Mouse (Mus musculus) limb, embryonic 13.5 days (tissue): ENCODE results near the gene Lemd1. TPM values are rescaled to one million over a fixed set of nuclear protein-coding genes. Genes with fewer than 3 reads are reported as not detected.

Source experiments
- ATAC-seq: fragments of 200-750 bp; cut with Nextera tagmentation; 2 replicates; pipeline ENCODE4 v1.8.0; 2017; ENCODE audit warnings: low read depth, moderate number of reproducible peaks, moderate TSS enrichment; ENCODE audit not compliant: low FRiP score
- H3K27ac ChIP-seq: fragments of 300-500 bp; sonication (generic); 2 replicates; pipeline ENCODE4 v1.5.1; 2015; ENCODE audit warnings: inconsistent platforms, mild to moderate bottlenecking, moderate library complexity
- H3K27me3 ChIP-seq: fragments of 300-500 bp; sonication (generic); 2 replicates; pipeline ENCODE4 v1.6.1; 2015; ENCODE audit warnings: mild to moderate bottlenecking, inconsistent platforms
- H3K36me3 ChIP-seq: fragments of 300-500 bp; sonication (generic); 2 replicates; pipeline ENCODE4 v1.6.1; 2015; ENCODE audit warnings: inconsistent platforms, mild to moderate bottlenecking, moderate library complexity
- H3K4me1 ChIP-seq: fragments of 300-500 bp; sonication (generic); 2 replicates; pipeline ENCODE4 v1.6.1; 2015; ENCODE audit warnings: inconsistent platforms
- H3K4me2 ChIP-seq: fragments of 300-500 bp; sonication (generic); replicated peaks from 2 replicates; pipeline ENCODE4 v1.6.1; 2015; ENCODE audit warnings: inconsistent platforms, mild to moderate bottlenecking, moderate library complexity
- H3K4me3 ChIP-seq: fragments of 300-500 bp; sonication (generic); 2 replicates; pipeline ENCODE4 v1.5.1; 2015; ENCODE audit warnings: moderate library complexity, mild to moderate bottlenecking, inconsistent platforms
- H3K9ac ChIP-seq: fragments of 300-500 bp; sonication (generic); 2 replicates; pipeline ENCODE4 v1.6.1; 2015; ENCODE audit warnings: mild to moderate bottlenecking, inconsistent platforms
- H3K9me3 ChIP-seq: fragments of 300-500 bp; sonication (generic); 2 replicates; pipeline ENCODE4 v1.6.1; 2016; ENCODE audit warnings: inconsistent platforms
- WGBS: fragments of 180-500 bp; shearing (Covaris S2); methylation state at CpG from one replicate; pipeline ENCODE4 v1.1.7; 2015; 5-methylcytosine and 5-hydroxymethylcytosine counted together
- microRNA counts: library from miRNA; unstranded; fragments of <30 nt; microRNA quantifications from one replicate; lab custom pipeline; 2016
- microRNA-seq: library from miRNA; unstranded; fragments of <30 nt; microRNA quantifications from one replicate; pipeline ENCODE4, GENCODE M21; 2016
- polyA plus RNA-seq: library from polyadenylated mRNA; unstranded; fragments of >200 nt; fragmentation: Nextera tagmentation; extraction: Ambion mirVana; gene quantifications from 2 replicates; pipeline ENCODE4 v1.2.1, GENCODE M21; 2015

The Lemd1 gene
- polyA plus RNA-seq, 1 experiment from 2014 or later = 0.69 TPM

- Histone ChIP-seq H3K4me1 (peaks cover 12% of the 10 kb centered on the region), H3K4me2 (no peak overlapping the region), H3K36me3 (no peaks in the 10 kb centered on the region), H3K27ac (no peak overlapping the region), H3K27me3 (peaks cover 86% of the 10 kb centered on the region), H3K9me3 (no peaks in the 10 kb centered on the region), H3K4me3 (no peak overlapping the region), H3K9ac (no peak overlapping the region)
- ATAC-seq = no peak
- WGBS = 93% methylated on average over 5 of the region's 5 CpGs
Measured at GRCm38 (mm10) chr1:132301242-132301641, 110.0 kb downstream of the Lemd1 start.

- Histone ChIP-seq H3K36me3 (no peaks in the 10 kb centered on the region), H3K27ac (no peak overlapping the region), H3K9me3 (no peaks in the 10 kb centered on the region), H3K27me3 (peaks cover 74% of the 10 kb centered on the region), H3K4me3 (no peak overlapping the region), H3K9ac (no peak overlapping the region), H3K4me1 (peaks cover 12% of the 10 kb centered on the region), H3K4me2 (no peak overlapping the region)
- ATAC-seq = no peak
- 77% methylated on average over 9 of the region's 9 CpGs for WGBS
Measured at GRCm38 (mm10) chr1:132302341-132302866, 111.2 kb downstream of the Lemd1 start.

GRCm38 (mm10) chr1:132304618-132305214 lies 113.5 kb downstream of the Lemd1 start:
- peaks cover 51% of the 10 kb centered on the region for H3K27me3 ChIP-seq

GRCm38 (mm10) chr1:132306160-132306559 lies 114.9 kb downstream of the Lemd1 start:
- H3K27me3 ChIP-seq = peaks cover 37% of the 10 kb centered on the region
- H3K36me3 ChIP-seq = no peaks in the 10 kb centered on the region
- no peak overlapping the region for H3K4me2 ChIP-seq
- no peak overlapping the region for H3K9ac ChIP-seq
- no peak overlapping the region for H3K4me3 ChIP-seq
- H3K4me1 ChIP-seq = peaks cover 9% of the 10 kb centered on the region; the same call in 1 of the 2 replicates
- no peak overlapping the region for H3K27ac ChIP-seq
- 35% methylated on average over 4 of the region's 4 CpGs for WGBS
- no peaks in the 10 kb centered on the region for H3K9me3 ChIP-seq
- no peak for ATAC-seq

More at GRCm38 (mm10) chr1:132304618-132305214, 113.5 kb downstream of the Lemd1 start:
- H3K4me3 ChIP-seq = no peak overlapping the region
- H3K27ac ChIP-seq = no peak overlapping the region
- no peak overlapping the region for H3K9ac ChIP-seq
- H3K4me2 ChIP-seq = no peak overlapping the region
- peaks cover 7% of the 10 kb centered on the region; the same call in 1 of the 2 replicates for H3K4me1 ChIP-seq
- no peaks in the 10 kb centered on the region for H3K9me3 ChIP-seq
- WGBS = 21% methylated on average over 9 of the region's 9 CpGs
- no peaks in the 10 kb centered on the region for H3K36me3 ChIP-seq
- ATAC-seq = no peak

GRCm38 (mm10) chr1:132306808-132307207 lies 115.6 kb downstream of the Lemd1 start:
- ATAC-seq = no peak

GRCm38 (mm10) chr1:132307962-132308361 lies 116.7 kb downstream of the Lemd1 start:
- 87% methylated on average over 6 of the region's 6 CpGs for WGBS
- H3K36me3 ChIP-seq = no peaks in the 10 kb centered on the region
- no peak overlapping the region for H3K27ac ChIP-seq
- no peak overlapping the region for H3K4me2 ChIP-seq
- peaks cover 9% of the 10 kb centered on the region; the same call in 1 of the 2 replicates for H3K4me1 ChIP-seq
- H3K9ac ChIP-seq = no peak overlapping the region
- ATAC-seq = no peak
- no peak overlapping the region for H3K4me3 ChIP-seq
- peaks cover 26% of the 10 kb centered on the region; the same call in 1 of the 2 replicates for H3K27me3 ChIP-seq
- H3K9me3 ChIP-seq = no peaks in the 10 kb centered on the region

More at GRCm38 (mm10) chr1:132306808-132307207, 115.6 kb downstream of the Lemd1 start:
- 18% methylated on average over 4 of the region's 4 CpGs for WGBS
- no peak overlapping the region for H3K9ac ChIP-seq
- H3K27me3 ChIP-seq = peaks cover 30% of the 10 kb centered on the region
- H3K4me3 ChIP-seq = no peak overlapping the region
- no peak overlapping the region for H3K4me2 ChIP-seq
- no peaks in the 10 kb centered on the region for H3K9me3 ChIP-seq
- no peak overlapping the region for H3K27ac ChIP-seq
- peaks cover 9% of the 10 kb centered on the region; the same call in 1 of the 2 replicates for H3K4me1 ChIP-seq
- no peaks in the 10 kb centered on the region for H3K36me3 ChIP-seq

GRCm38 (mm10) chr1:132308674-132309073 lies 117.4 kb downstream of the Lemd1 start:
- H3K9ac ChIP-seq = no peak overlapping the region
- no peaks in the 10 kb centered on the region for H3K9me3 ChIP-seq
- 89% methylated on average over 7 of the region's 7 CpGs for WGBS

More at GRCm38 (mm10) chr1:132308674-132309073, 117.4 kb downstream of the Lemd1 start:
- H3K27ac ChIP-seq = no peak overlapping the region
- H3K36me3 ChIP-seq = no peaks in the 10 kb centered on the region
- H3K27me3 ChIP-seq = peaks cover 24% of the 10 kb centered on the region
- H3K4me2 ChIP-seq = no peak overlapping the region
- ATAC-seq = no peak
- no peak overlapping the region for H3K4me3 ChIP-seq
- H3K4me1 ChIP-seq = peaks cover 9% of the 10 kb centered on the region; the same call in 1 of the 2 replicates

MicroRNAs within 50 kb of the gene (microRNA counts, 519-probe panel; counts per million panel counts)
- 2,500 counts per million, percentile 35 among the panel's probes with 10 or more counts for microRNA mmu-miR-135b (lab: Ali Mortazavi, UCI)

Small RNA genes lying within 50 kb of the gene (microRNA-seq; reads per million reads assigned to microRNA genes)
- gene Mir135b = 349 reads per million, percentile 67 among the genes with 10 or more reads in this experiment

Other genes starting within 250 kb of the Lemd1 start
- 3.7 and 4.0 TPM in 2 replicates for gene Slc45a3, start 228.5 kb upstream of the Lemd1 start, polyA plus RNA-seq
- 18.0 and 20.2 TPM in 2 replicates for gene Elk4, start 183.8 kb upstream of the Lemd1 start, polyA plus RNA-seq
- gene Mfsd4a, start 123.4 kb upstream of the Lemd1 start, polyA plus RNA-seq = 10.3 and 11.0 TPM in 2 replicates
- gene Cdk18, start 51.7 kb upstream of the Lemd1 start, polyA plus RNA-seq = 2.7 and 3.6 TPM in 2 replicates
- gene AC124108.1, start within 50 bp of the Lemd1 start, polyA plus RNA-seq = 0.19 and 0.43 TPM in 2 replicates
- gene Gm10188, start 38.3 kb downstream of the Lemd1 start, polyA plus RNA-seq = not detected in 2 replicates
- gene Klhdc8a, start 107.2 kb downstream of the Lemd1 start, polyA plus RNA-seq = 0.09 and 0.11 TPM in 2 replicates
- 1.2 and 1.4 TPM in 2 replicates for gene Nuak2, start 124.7 kb downstream of the Lemd1 start, polyA plus RNA-seq
- gene Tmcc2, start 199.8 kb downstream of the Lemd1 start, polyA plus RNA-seq = 12.0 and 14.4 TPM in 2 replicates
- 15.8 and 18.0 TPM in 2 replicates for gene Dstyk, start 226.1 kb downstream of the Lemd1 start, polyA plus RNA-seq